Mouse (Mus musculus) CH12.LX (cell line): ENCODE results near the gene Olfr211. TPM values are rescaled to one million over a fixed set of nuclear protein-coding genes. Genes with fewer than 3 reads are reported as not detected.

Source experiments
- DNase-seq: peaks from one replicate; pipeline ENCODE4 v3.0.0-alpha.2; 2013; ENCODE audit errors: extremely low read depth
- H3K27ac ChIP-seq: 2 replicates; pipeline ENCODE4 v1.5.1; 2012; ENCODE audit warnings: low read depth, mild to moderate bottlenecking, control low read depth, moderate library complexity; ENCODE audit not compliant: insufficient read depth
- H3K27me3 ChIP-seq: replicated peaks from 2 replicates; pipeline ENCODE3; 2012; ENCODE audit warnings: inconsistent platforms
- H3K36me3 ChIP-seq, 2 experiments: replicated peaks in 1 of 2; 2 replicates each; pipeline versions ENCODE3 to v1.6.1; 2012; ENCODE audit warnings: inconsistent platforms in 1 of 2, low read length in 1 of 2, mild to moderate bottlenecking in 1 of 2, mixed read lengths in 1 of 2, moderate library complexity in 1 of 2; ENCODE audit not compliant: control insufficient read depth in 1 of 2, insufficient read depth in 1 of 2
- H3K4me1 ChIP-seq, 2 experiments: 2 replicates each; pipeline ENCODE4 v1.6.1; 2012; ENCODE audit warnings: inconsistent platforms in 1 of 2, moderate library complexity in 1 of 2; ENCODE audit not compliant: insufficient read depth in 2 of 2, control insufficient read depth in 1 of 2
- H3K4me2 ChIP-seq: 2 replicates; pipeline ENCODE4 v1.6.1; 2012; ENCODE audit warnings: low read depth, mild to moderate bottlenecking, control low read depth; ENCODE audit not compliant: poor library complexity, insufficient read depth, severe bottlenecking
- H3K4me3 ChIP-seq, 3 experiments: fragments of 150-350 bp in 1 of 3; sonication (generic) in 1 of 3; replicated peaks in 1 of 3; 2 replicates each; pipeline versions ENCODE3 to v1.5.1; 2011 to 2012; ENCODE audit warnings: low read depth in 2 of 3, low read length in 2 of 3, mild to moderate bottlenecking in 2 of 3, moderate library complexity in 2 of 3, control low read depth in 1 of 3, improper control_type of control experiment in 1 of 3, inconsistent platforms in 1 of 3, mixed read lengths in 1 of 3; ENCODE audit not compliant: poor library complexity in 1 of 3
- H3K79me2 ChIP-seq: replicated peaks from 2 replicates; pipeline ENCODE4 v1.6.1; 2012; ENCODE audit warnings: mild to moderate bottlenecking, moderate library complexity; ENCODE audit not compliant: control insufficient read depth, poor library complexity, insufficient read depth, severe bottlenecking; ENCODE audit errors: extremely low read depth
- H3K9ac ChIP-seq: 2 replicates; pipeline ENCODE4 v1.6.1; 2012; ENCODE audit warnings: low read depth, mild to moderate bottlenecking, control low read depth, moderate library complexity; ENCODE audit not compliant: insufficient read depth
- H3K9me3 ChIP-seq: replicated peaks from 2 replicates; pipeline ENCODE3; 2012; ENCODE audit warnings: low read length, inconsistent platforms, mixed read lengths
- CHD1 ChIP-seq: IDR thresholded peaks from 2 replicates; pipeline ENCODE4 v1.6.1; 2012; ENCODE audit warnings: low read depth, low read length, improper control_type of control experiment, inconsistent platforms
- CHD2 ChIP-seq: IDR thresholded peaks from 2 replicates; pipeline ENCODE4 v1.6.1; 2011; ENCODE audit warnings: low read length, improper control_type of control experiment
- CTCF ChIP-seq, 2 experiments: IDR thresholded peaks in 1 of 2; conservative IDR thresholded peaks in 1 of 2; 2 replicates each; pipeline ENCODE4 v1.5.1; 2011 to 2012; ENCODE audit warnings: low read depth in 2 of 2, low read length in 2 of 2, improper control_type of control experiment in 1 of 2, inconsistent platforms in 1 of 2, mild to moderate bottlenecking in 1 of 2, moderate library complexity in 1 of 2
- ELF1 ChIP-seq: IDR thresholded peaks from 2 replicates; pipeline ENCODE4 v1.6.1; 2014; ENCODE audit warnings: low read depth, mild to moderate bottlenecking, inconsistent platforms, low read length, improper control_type of control experiment
- EP300 ChIP-seq: IDR thresholded peaks from 2 replicates; pipeline ENCODE4 v1.6.1; 2011; ENCODE audit warnings: low read length, improper control_type of control experiment
- ETS1 ChIP-seq: conservative IDR thresholded peaks from 2 replicates; pipeline ENCODE4 v1.6.1; 2012; ENCODE audit warnings: low read depth, mild to moderate bottlenecking, inconsistent platforms, low read length, improper control_type of control experiment, moderate library complexity
- HCFC1 ChIP-seq: IDR thresholded peaks from 2 replicates; pipeline ENCODE4 v1.6.1; 2012; ENCODE audit warnings: low read depth, mild to moderate bottlenecking, inconsistent platforms, low read length, improper control_type of control experiment
- JUN ChIP-seq: IDR thresholded peaks from 2 replicates; pipeline ENCODE4 v1.6.1; 2011; ENCODE audit warnings: low read depth, mild to moderate bottlenecking, low read length, improper control_type of control experiment, moderate library complexity; ENCODE audit not compliant: insufficient read depth
- JUND ChIP-seq: conservative IDR thresholded peaks from 2 replicates; pipeline ENCODE4 v1.6.1; 2011; ENCODE audit warnings: low read depth, low read length, improper control_type of control experiment
- MAZ ChIP-seq: IDR thresholded peaks from 2 replicates; pipeline ENCODE4 v1.6.1; 2012; ENCODE audit warnings: low read depth, mild to moderate bottlenecking, inconsistent platforms, low read length, improper control_type of control experiment, moderate library complexity
- MEF2A ChIP-seq: IDR thresholded peaks from 2 replicates; pipeline ENCODE4 v1.6.1; 2014; ENCODE audit warnings: low read depth, mild to moderate bottlenecking, inconsistent platforms, low read length, improper control_type of control experiment, borderline replicate concordance
- MYC ChIP-seq: IDR thresholded peaks from 2 replicates; pipeline ENCODE4 v1.6.1; 2011; ENCODE audit warnings: low read depth, mild to moderate bottlenecking, improper control_type of control experiment, low read length
- NELFE ChIP-seq: IDR thresholded peaks from 2 replicates; pipeline ENCODE4 v1.6.1; 2011; ENCODE audit warnings: low read depth, low read length, improper control_type of control experiment
- NRF1 ChIP-seq: IDR thresholded peaks from 2 replicates; pipeline ENCODE4 v1.6.1; 2014; ENCODE audit warnings: low read depth, mild to moderate bottlenecking, inconsistent platforms, low read length, improper control_type of control experiment, moderate library complexity
- PAX5 ChIP-seq: IDR thresholded peaks from 2 replicates; pipeline ENCODE4 v1.6.1; 2012; ENCODE audit warnings: low read length, inconsistent platforms, mixed read lengths
- RAD21 ChIP-seq: IDR thresholded peaks from 2 replicates; pipeline ENCODE4 v1.6.1; 2011; ENCODE audit warnings: low read depth, mild to moderate bottlenecking, low read length, improper control_type of control experiment, moderate library complexity
- RCOR1 ChIP-seq: conservative IDR thresholded peaks from 2 replicates; pipeline ENCODE4 v1.6.1; 2012; ENCODE audit warnings: low read depth, mild to moderate bottlenecking, inconsistent platforms, low read length, improper control_type of control experiment
- SIN3A ChIP-seq: IDR thresholded peaks from 2 replicates; pipeline ENCODE4 v1.6.1; 2012; ENCODE audit warnings: low read length, improper control_type of control experiment, inconsistent platforms
- TCF12 ChIP-seq: IDR thresholded peaks from 2 replicates; pipeline ENCODE4 v1.6.1; 2014; ENCODE audit warnings: low read depth, mild to moderate bottlenecking, inconsistent platforms, low read length, improper control_type of control experiment
- UBTF ChIP-seq: IDR thresholded peaks from 2 replicates; pipeline ENCODE4 v1.6.1; 2012; ENCODE audit warnings: low read depth, mild to moderate bottlenecking, inconsistent platforms, low read length, improper control_type of control experiment, moderate library complexity
- USF2 ChIP-seq: conservative IDR thresholded peaks from 2 replicates; pipeline ENCODE4 v1.6.1; 2011; ENCODE audit warnings: low read depth, low read length, improper control_type of control experiment
- ZC3H11A ChIP-seq: IDR thresholded peaks from 2 replicates; pipeline ENCODE4 v1.6.1; 2012; ENCODE audit warnings: low read depth, mild to moderate bottlenecking, inconsistent platforms, low read length, improper control_type of control experiment
- ZNF384 ChIP-seq: IDR thresholded peaks from 2 replicates; pipeline ENCODE4 v1.6.1; 2012; ENCODE audit warnings: low read depth, low read length, improper control_type of control experiment, inconsistent platforms
- dilution Hi-C: fragments of 300-500 bp; cut with MboI; formaldehyde crosslinking; loops from 2 replicates; pipeline ENCODE4 v1.14.3; 2020; ENCODE audit warnings: low sequenced_read_pairs; ENCODE audit not compliant: extremely low pct_unique_long_range_greater_than_20kb, extremely low pct_ligation_motif_present
- in situ Hi-C: fragments of 300-500 bp; cut with MboI; formaldehyde crosslinking; loops from 3 replicates; pipeline ENCODE4 v1.14.3; 2019; ENCODE audit warnings: low sequenced_read_pairs, low pct_ligation_motif_present, low pct_unique_long_range_greater_than_20kb, mixed read lengths
- polyA plus RNA-seq: library from polyadenylated mRNA; unstranded; fragments of >175 nt; gene quantifications from 2 replicates; pipeline ENCODE4 v1.2.1, GENCODE M21; 2012; ENCODE audit warnings: low read depth; ENCODE audit not compliant: insufficient read length
- total RNA-seq, 2 experiments: library from RNA; depleted of rRNA; stranded (reverse); fragments of 300-350 nt in 1 of 2; fragments of >200 nt in 1 of 2; gene quantifications; 2 replicates each; pipeline ENCODE4 v1.2.3; 2012 to 2014

Olfr211 gene
- total and polyA plus RNA-seq, 3 experiments: not detected

GRCm38 (mm10) chr6:116456482-116456881 is 32.4 kb upstream of the Olfr211 start:
- Histone ChIP-seq H3K4me1 (peaks cover 14 to 33% of the 10 kb centered on the region in 2 experiments; a peak in 3 of 4 replicates), H3K27ac (no peak overlapping the region)
- no peak for DNase-seq

DNA sequence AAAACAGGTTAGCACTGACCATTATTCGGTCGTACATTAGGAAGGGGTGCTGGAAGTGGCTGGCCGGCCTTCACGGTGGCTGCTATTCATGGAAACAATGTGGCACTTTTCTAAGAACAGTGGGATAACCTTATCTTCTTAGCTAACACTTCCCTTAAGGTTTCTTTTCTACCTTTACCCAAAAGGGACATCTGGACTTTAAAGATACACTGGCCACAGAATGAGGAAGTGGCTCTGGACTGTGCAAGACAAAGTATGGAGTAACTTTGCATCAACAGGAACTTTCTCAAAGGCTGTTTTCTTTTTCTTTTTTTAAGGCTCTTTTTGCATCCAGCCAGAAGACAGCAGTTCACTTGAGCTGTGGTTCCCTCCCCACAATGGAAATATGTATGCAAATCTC is 30.2 kb upstream of the Olfr211 start:
- no peaks in the 10 kb centered on the region for H3K79me2 ChIP-seq
- H3K4me1 ChIP-seq: peaks cover 19 to 48% of the 10 kb centered on the region in 2 experiments; a peak in 3 of 4 replicates
- TF ChIP-seq HCFC1 (no peak), ELF1 (peak; percentile 38; the same call in 1 of the 2 replicates), JUN (no peak), EP300 (0 out of 2 replicates have a peak, but pooled peaks have one; percentile 40), ZNF384 (0 out of 2 replicates have a peak, but pooled peaks have one; percentile 29)
- H3K36me3 ChIP-seq: no peaks in the 10 kb centered on the region
- no peaks in the 10 kb centered on the region for H3K27me3 ChIP-seq
- no peak for DNase-seq
- no peak overlapping the region for H3K9ac ChIP-seq
- no peak overlapping the region; the same call in 1 of the 2 replicates for H3K4me2 ChIP-seq
- H3K27ac ChIP-seq: no peak overlapping the region
- in situ Hi-C loops: no loop called here
- peaks cover 5% of the 10 kb centered on the region for H3K9me3 ChIP-seq
- no peak overlapping the region for H3K4me3 ChIP-seq
- dilution Hi-C loops: no loop called here

More at GRCm38 (mm10) chr6:116456482-116456881, 32.4 kb upstream of the Olfr211 start:
- Histone ChIP-seq H3K4me3 (no peak overlapping the region), H3K79me2 (no peaks in the 10 kb centered on the region), H3K9me3 (peaks cover 5% of the 10 kb centered on the region), H3K36me3 (no peaks in the 10 kb centered on the region), H3K9ac (no peak overlapping the region), H3K4me2 (no peak overlapping the region), H3K27me3 (no peaks in the 10 kb centered on the region)
- TF ChIP-seq MAZ (no peak), NELFE (no peak), CHD2 (no peak), HCFC1 (no peak), ZC3H11A (no peak), MYC (no peak), CTCF (conservative IDR thresholded peaks at IDR 0.05 in 1 of 2, IDR thresholded peaks at IDR 0.05 in 1 of 2; ENCODE audit: low read depth in 2 of 2, low read length in 2 of 2) (peak in 1 of 2 experiments; percentile 34; a peak in 2 of 4 replicates)
- dilution Hi-C loops: no loop called here
- in situ Hi-C loops: no loop called here

DNA sequence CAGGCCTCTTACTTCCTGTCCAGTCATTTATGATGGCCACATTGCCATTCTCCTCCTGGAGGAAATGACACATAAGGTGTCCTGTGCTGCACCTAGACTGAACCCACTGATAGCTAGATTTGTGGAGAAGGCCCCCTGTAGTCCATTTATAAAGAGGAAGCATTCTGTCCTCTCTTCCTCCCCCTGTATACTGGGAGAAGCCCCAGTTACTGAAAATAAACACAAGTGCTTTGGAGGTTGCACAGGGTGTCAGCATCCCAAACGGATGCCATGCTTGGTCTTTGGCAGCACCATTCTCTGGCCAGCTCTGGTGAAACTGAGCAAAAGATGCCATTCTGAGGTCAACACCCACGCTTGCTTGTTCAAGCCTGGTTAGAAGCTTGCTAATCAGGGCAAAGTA is 29.7 kb upstream of the Olfr211 start:
- H3K4me1 ChIP-seq: peaks cover 19 to 48% of the 10 kb centered on the region in 2 experiments; a peak in 3 of 4 replicates
- no peak for DNase-seq
- no peak overlapping the region for H3K9ac ChIP-seq
- dilution Hi-C loops: no loop called here
- H3K27me3 ChIP-seq: no peaks in the 10 kb centered on the region
- no peak overlapping the region for H3K4me2 ChIP-seq
- no peaks in the 10 kb centered on the region for H3K79me2 ChIP-seq
- in situ Hi-C loops: no loop called here
- no peak overlapping the region for H3K4me3 ChIP-seq
- H3K36me3 ChIP-seq: no peaks in the 10 kb centered on the region
- peaks cover 5% of the 10 kb centered on the region for H3K9me3 ChIP-seq
- H3K27ac ChIP-seq: no peak overlapping the region
- TF ChIP-seq ETS1 (no peak), SIN3A (no peak), TCF12 (no peak), RCOR1 (no peak), USF2 (no peak), NELFE (no peak), EP300 (no peak), JUND (no peak), CTCF (conservative IDR thresholded peaks at IDR 0.05 in 1 of 2, IDR thresholded peaks at IDR 0.05 in 1 of 2; ENCODE audit: low read depth in 2 of 2, low read length in 2 of 2) (no peak), PAX5 (no peak), ZC3H11A (no peak), NRF1 (no peak), CHD1 (no peak), MEF2A (no peak), RAD21 (no peak), UBTF (no peak)
